Mouse (Mus musculus) ES-E14 (cell line): ENCODE results near the gene Hist1h2ai. TPM values are rescaled to one million over a fixed set of nuclear protein-coding genes. Genes with fewer than 3 reads are reported as not detected.
"Not testable (repeated sequence)": the region's sequence is repeated elsewhere in the genome, so short reads cannot be mapped to it uniquely, and the experiment has no call there.

Experiments
- DNase-seq: peaks from one replicate; pipeline ENCODE4 v3.0.0-alpha.2; 2013; ENCODE audit warnings: low read depth, low spot score
- H3K27ac ChIP-seq: 2 replicates; pipeline ENCODE4 v1.5.1; 2012; ENCODE audit warnings: low read depth, mild to moderate bottlenecking, low read length, moderate library complexity, mixed read lengths; ENCODE audit not compliant: poor library complexity, insufficient read depth, severe bottlenecking
- H3K36me3 ChIP-seq: 2 replicates; pipeline ENCODE4 v1.6.1; 2012; ENCODE audit warnings: mild to moderate bottlenecking, low read length, moderate library complexity, mixed read lengths; ENCODE audit not compliant: control insufficient read depth, poor library complexity, insufficient read depth, severe bottlenecking
- H3K4me1 ChIP-seq, 2 experiments: fragments of 150-350 bp in 1 of 2; sonication (generic) in 1 of 2; 2 replicates each; pipeline ENCODE4 v1.6.1; 2012; ENCODE audit warnings: low read length in 2 of 2, mild to moderate bottlenecking in 1 of 2, mixed read lengths in 1 of 2; ENCODE audit not compliant: control insufficient read depth in 2 of 2, insufficient read depth in 2 of 2, poor library complexity in 1 of 2
- H3K4me3 ChIP-seq, 2 experiments: fragments of 150-350 bp in 1 of 2; sonication (generic) in 1 of 2; 2 replicates each; pipeline ENCODE4 v1.5.1; 2012; ENCODE audit warnings: low read length in 2 of 2, low read depth in 1 of 2, mild to moderate bottlenecking in 1 of 2, mixed read lengths in 1 of 2; ENCODE audit not compliant: insufficient read depth in 1 of 2, poor library complexity in 1 of 2, severe bottlenecking in 1 of 2
- H3K9ac ChIP-seq: 2 replicates; pipeline ENCODE4 v1.6.1; 2012; ENCODE audit warnings: low read depth, mild to moderate bottlenecking, low read length, mixed read lengths; ENCODE audit not compliant: poor library complexity, insufficient read depth, severe bottlenecking
- H3K9me3 ChIP-seq: fragments of 150-350 bp; sonication (generic); 2 replicates; pipeline ENCODE4 v1.6.1; 2012; ENCODE audit warnings: low read depth, mild to moderate bottlenecking, low read length; ENCODE audit not compliant: control insufficient read depth, insufficient read depth
- CHD2 ChIP-seq: IDR thresholded peaks from 2 replicates; pipeline ENCODE4 v1.6.1; 2014; ENCODE audit warnings: mild to moderate bottlenecking, low read depth, low read length, inconsistent platforms
- HCFC1 ChIP-seq: IDR thresholded peaks from 2 replicates; pipeline ENCODE4 v1.6.1; 2012; ENCODE audit warnings: low read length, inconsistent platforms, borderline replicate concordance; ENCODE audit not compliant: insufficient read depth
- MAFK ChIP-seq: IDR thresholded peaks from 2 replicates; pipeline ENCODE4 v1.6.1; 2014; ENCODE audit warnings: mild to moderate bottlenecking, low read depth, low read length, inconsistent platforms; ENCODE audit not compliant: insufficient read depth
- ZC3H11A ChIP-seq: IDR thresholded peaks from 2 replicates; pipeline ENCODE4 v1.6.1; 2012; ENCODE audit warnings: low read depth, mild to moderate bottlenecking, inconsistent platforms, low read length, borderline replicate concordance
- ZNF384 ChIP-seq: IDR thresholded peaks from 2 replicates; pipeline ENCODE4 v1.6.1; 2012; ENCODE audit warnings: low read depth, low read length, inconsistent platforms
- in situ Hi-C, 2 experiments: fragments of 600-800 bp; cut with MboI; formaldehyde crosslinking; loops; one replicate each; pipeline ENCODE4 v1.15.1; 2025; ENCODE audit warnings: low sequenced_read_pairs in 2 of 2, inconsistent platforms in 1 of 2; ENCODE audit not compliant: unreplicated experiment in 2 of 2
- total RNA-seq: library from RNA; depleted of rRNA; stranded (reverse); fragments of 300-350 nt; gene quantifications from 2 replicates; pipeline ENCODE4 v1.2.3, GENCODE M21; 2012; rRNA removed

Gene Hist1h2ai
- 1,685 and 2,304 TPM in 2 replicates for total RNA-seq

- not testable (repeated sequence) for H3K36me3 ChIP-seq
Observed at GRCm38 (mm10) chr13:21715864-21716539, at the start of gene Hist1h2ai, which contains the start of gene Hist1h2bl. Hist1h2ai (plus strand) TSS chr13:21716422. Hist1h2bl (minus strand) TSS chr13:21716143.

GRCm38 (mm10) chr13:21677305-21677704 is 38.9 kb upstream of the Hist1h2ai start, which contains the start of gene Olfr1360:
Olfr1360 (minus strand) TSS chr13:21677405.
- in situ Hi-C loops, result loop anchor here in 1 of 2 experiments (25.0 kb wide), 1 partner anchor 290 kb away; no protein-coding TSS in a partner anchor
- no peaks in the 10 kb centered on the region for H3K9me3 ChIP-seq
- no peak for TF ChIP-seq ZNF384
- TF ChIP-seq CHD2, result no peak
- no peak for TF ChIP-seq ZC3H11A
- TF ChIP-seq MAFK, result no peak
- no peak for TF ChIP-seq HCFC1
- H3K9ac ChIP-seq, result no peak within 1 kb of the TSS
- H3K36me3 ChIP-seq, result no peaks in the 10 kb centered on the region
- no peaks in the 10 kb centered on the region for H3K4me1 ChIP-seq
- DNase-seq, result no peak
- H3K4me3 ChIP-seq, result no peak within 1 kb of the TSS
- H3K27ac ChIP-seq, result no peak within 1 kb of the TSS

More at GRCm38 (mm10) chr13:21715864-21716539, at the start of gene Hist1h2ai, which contains the start of gene Hist1h2bl:
- not testable (repeated sequence) for H3K9me3 ChIP-seq, H3K4me1 ChIP-seq
- TF ChIP-seq CHD2, result peak; percentile 73; the same call in 1 of the 2 replicates
- peak within 1 kb of the TSS; percentile 52 to 77 for H3K4me3 ChIP-seq
- peak; percentile 85 for DNase-seq
- in situ Hi-C loops, result loop anchor here in 1 of 2 experiments (25.0 kb wide), 1 partner anchor 554 kb away; no protein-coding TSS in a partner anchor
- H3K27ac ChIP-seq, result peak within 1 kb of the TSS; percentile 80
- peak within 1 kb of the TSS; percentile 90 for H3K9ac ChIP-seq

- in situ Hi-C loops, result loop anchor here in 1 of 2 experiments (25.0 kb wide), 1 partner anchor 311 kb away; no protein-coding TSS in a partner anchor
- DNase-seq, result no peak
- TF ChIP-seq ZNF384 (no peak), ZC3H11A (no peak), HCFC1 (no peak), MAFK (no peak), CHD2 (no peak)
- no peaks in the 10 kb centered on the region for H3K36me3 ChIP-seq
- H3K4me3 ChIP-seq, result no peak within 1 kb of the TSS
- no peak within 1 kb of the TSS for H3K27ac ChIP-seq
- no peak within 1 kb of the TSS for H3K9ac ChIP-seq
- H3K9me3 ChIP-seq, result no peaks in the 10 kb centered on the region
- no peaks in the 10 kb centered on the region for H3K4me1 ChIP-seq
Observed at GRCm38 (mm10) chr13:21697811-21698210, 18.4 kb upstream of the Hist1h2ai start, which contains the start of gene Olfr1359. Olfr1359 (plus strand) TSS chr13:21698111.

- no peak overlapping the region for H3K27ac ChIP-seq
- TF ChIP-seq HCFC1 (no peak), ZC3H11A (no peak), ZNF384 (no peak), CHD2 (no peak), MAFK (peak; percentile 93)
- H3K9ac ChIP-seq, result no peak overlapping the region
- in situ Hi-C loops, result loop anchor here in 1 of 2 experiments (25.0 kb wide), 1 partner anchor 544 kb away; no protein-coding TSS in a partner anchor
- H3K4me3 ChIP-seq, result no peak overlapping the region
- no peak for DNase-seq
- no peaks in the 10 kb centered on the region for H3K36me3 ChIP-seq
- H3K9me3 ChIP-seq, result no peaks in the 10 kb centered on the region
- peaks cover 0 to 4% of the 10 kb centered on the region in 2 experiments; a peak in 1 of 4 replicates for H3K4me1 ChIP-seq
Observed at GRCm38 (mm10) chr13:21706669-21707068, 9.6 kb upstream of the Hist1h2ai start.
